Comparison of ENCODE assay signal across 40 mouse cellular contexts in genomic region chr10:117025776-117026175, GRCm38 (mm10). TPM values are rescaled to one million over a fixed set of nuclear protein-coding genes. Genes with fewer than 3 reads are reported as not detected.
"Had no signal": no experiment of that assay in that cellular context is flagged by ENCODE, and none has a peak within 500 bp of the region (broad histone marks: within the 10 kb centered on the region; RNA-seq: fewer than 3 reads in every experiment).

No protein-coding gene starts in this region.

RNA-seq across cellular contexts. Expression of gene Lrrc10, which starts 19.4 kb away (rescaled TPM):
- total RNA-seq: gastrocnemius, postnatal 10 days; gastrocnemius, postnatal 25 days; granulocyte monocyte progenitor cell, adult 5-6 weeks; layer of hippocampus, adult 18-20 months; left cerebral cortex, adult 18-20 months; left cerebral cortex, postnatal 25 days; left cerebral cortex, postnatal 4 days had no signal
- polyA plus RNA-seq: hindbrain, embryonic 10.5 days; hindbrain, embryonic 12.5 days; hindbrain, embryonic 14.5 days; hindbrain, embryonic 16.5 days; inflammation-experienced regulatory T-cells, adult 6 months; intestine, embryonic 15.5 days; intestine, postnatal 0 days; kidney, embryonic 14.5 days; kidney, embryonic 16.5 days; limb, embryonic 13.5 days; limb, embryonic 15.5 days; liver, embryonic 13.5 days; liver, embryonic 15.5 days; liver, postnatal 0 days had no signal

RNA-seq across cellular contexts. Expression of gene Best3, which starts 39.7 kb away (rescaled TPM):
- total RNA-seq: granulocyte monocyte progenitor cell, adult 5-6 weeks had no signal
- polyA plus RNA-seq: hindbrain, embryonic 10.5 days; inflammation-experienced regulatory T-cells, adult 6 months; intestine, embryonic 15.5 days; intestine, postnatal 0 days; kidney, embryonic 14.5 days; liver, embryonic 11.5 days; liver, postnatal 0 days had no signal

RNA-seq across cellular contexts. Expression of gene Gm10271, which starts 53.4 kb away (rescaled TPM):
- total RNA-seq: gastrocnemius, adult 2 months; gastrocnemius, postnatal 10 days; gastrocnemius, postnatal 25 days; gastrocnemius, postnatal 4 days; granulocyte monocyte progenitor cell, adult 5-6 weeks; heart, adult 18-20 months; heart, adult 8-10 months; heart, postnatal 10 days; heart, postnatal 25 days; heart, postnatal 4 days; layer of hippocampus, adult 18-20 months; layer of hippocampus, adult 8-10 months; layer of hippocampus, postnatal 14 days; layer of hippocampus, postnatal 36 days; left cerebral cortex, adult 18-20 months; left cerebral cortex, adult 8-10 months; left cerebral cortex, postnatal 10 days; left cerebral cortex, postnatal 25 days; left cerebral cortex, postnatal 4 days had no signal
- polyA plus RNA-seq: heart, embryonic 10.5 days; heart, embryonic 12.5 days; heart, embryonic 14.5 days; heart, embryonic 16.5 days; hindbrain, embryonic 10.5 days; hindbrain, embryonic 12.5 days; hindbrain, embryonic 14.5 days; hindbrain, embryonic 16.5 days; inflammation-experienced regulatory T-cells, adult 6 months; intestine, embryonic 15.5 days; intestine, postnatal 0 days; kidney, embryonic 14.5 days; kidney, embryonic 16.5 days; large intestine, adult 2 months; limb, embryonic 11.5 days; limb, embryonic 13.5 days; limb, embryonic 15.5 days; liver, embryonic 11.5 days; liver, embryonic 13.5 days; liver, embryonic 15.5 days; liver, postnatal 0 days had no signal
